Mouse (Mus musculus): Measurements from ENCODE around the gene Uba1. TPM values are rescaled to one million over a fixed set of nuclear protein-coding genes. Genes with fewer than 3 reads are reported as not detected.
"Not testable (repeated sequence)": the region's sequence is repeated elsewhere in the genome, so short reads cannot be mapped to it uniquely, and the experiment has no call there.

The Uba1 gene
- polyA plus RNA-seq, 1 experiment, result not detected

GRCm38 (mm10) chrX:20695842-20696241 lies 37.7 kb downstream of the Uba1 start:
- Histone ChIP-seq H3K4me1 (ENCODE audit: control insufficient read depth, insufficient read depth, low read length) (no peaks in the 10 kb centered on the region), H3K4me3 (ENCODE audit: insufficient read depth, low read depth, low read length) (no peak overlapping the region), H3K27ac (ENCODE audit: insufficient read depth, low read depth, low read length) (no peak overlapping the region)
- TF ChIP-seq CTCF (IDR thresholded peaks at IDR 0.05; ENCODE audit: insufficient read depth, low read depth, low read length) (no peak), POLR2A (IDR thresholded peaks at IDR 0.05; ENCODE audit: insufficient read depth, low read depth, low read length) (no peak)
- 97% methylated on average over 4 of the region's 4 CpGs for WGBS

- H3K27ac ChIP-seq (ENCODE audit: insufficient read depth, low read depth, low read length), result peak within 1 kb of the TSS; percentile 88
- TF ChIP-seq CTCF (IDR thresholded peaks at IDR 0.05; ENCODE audit: insufficient read depth, low read depth, low read length) (no peak), POLR2A (IDR thresholded peaks at IDR 0.05; ENCODE audit: insufficient read depth, low read depth, low read length) (no peak)
- WGBS, result 21% methylated on average over 32 of the region's 32 CpGs
- no peaks in the 10 kb centered on the region for H3K4me1 ChIP-seq (ENCODE audit: control insufficient read depth, insufficient read depth, low read length)
- H3K4me3 ChIP-seq (ENCODE audit: insufficient read depth, low read depth, low read length), result peak within 1 kb of the TSS; percentile 83
Observed at GRCm38 (mm10) chrX:20703741-20704290, 45.7 kb downstream of the Uba1 start, which contains the start of gene Usp11. Usp11 (plus strand) TSS chrX:20703906.

- H3K4me3 ChIP-seq (ENCODE audit: insufficient read depth, low read depth, low read length), result peak overlapping the region; percentile 83
- H3K27ac ChIP-seq (ENCODE audit: insufficient read depth, low read depth, low read length), result peak overlapping the region; percentile 88
- H3K4me1 ChIP-seq (ENCODE audit: control insufficient read depth, insufficient read depth, low read length), result no peaks in the 10 kb centered on the region
- no peak for TF ChIP-seq CTCF (IDR thresholded peaks at IDR 0.05; ENCODE audit: insufficient read depth, low read depth, low read length)
- no peak for TF ChIP-seq POLR2A (IDR thresholded peaks at IDR 0.05; ENCODE audit: insufficient read depth, low read depth, low read length)
- WGBS, result 17% methylated on average over 32 of the region's 32 CpGs
Observed at GRCm38 (mm10) chrX:20704295-20705082, 46.4 kb downstream of the Uba1 start.

- no peak overlapping the region for H3K4me3 ChIP-seq (ENCODE audit: insufficient read depth, low read depth, low read length)
- no peak overlapping the region for H3K27ac ChIP-seq (ENCODE audit: insufficient read depth, low read depth, low read length)
- H3K4me1 ChIP-seq (ENCODE audit: control insufficient read depth, insufficient read depth, low read length), result no peaks in the 10 kb centered on the region
- no peak for TF ChIP-seq CTCF (IDR thresholded peaks at IDR 0.05; ENCODE audit: insufficient read depth, low read depth, low read length)
- 17% methylated on average over 3 of the region's 3 CpGs for WGBS
Observed at GRCm38 (mm10) chrX:20705083-20705402, 46.9 kb downstream of the Uba1 start.

GRCm38 (mm10) chrX:20728681-20729080 lies 70.6 kb downstream of the Uba1 start:
- WGBS, result 76% methylated on average over 5 of the region's 5 CpGs
- Histone ChIP-seq H3K27ac (ENCODE audit: insufficient read depth, low read depth, low read length) (no peak overlapping the region), H3K4me3 (ENCODE audit: insufficient read depth, low read depth, low read length) (no peak overlapping the region), H3K4me1 (ENCODE audit: control insufficient read depth, insufficient read depth, low read length) (no peaks in the 10 kb centered on the region)
- TF ChIP-seq CTCF (IDR thresholded peaks at IDR 0.05; ENCODE audit: insufficient read depth, low read depth, low read length) (no peak), POLR2A (IDR thresholded peaks at IDR 0.05; ENCODE audit: insufficient read depth, low read depth, low read length) (no peak)

- H3K27ac ChIP-seq (ENCODE audit: insufficient read depth, low read depth, low read length); H3K4me3 ChIP-seq (ENCODE audit: insufficient read depth, low read depth, low read length); H3K4me1 ChIP-seq (ENCODE audit: control insufficient read depth, insufficient read depth, low read length): not testable (repeated sequence)
- 48% methylated on average over 10 of the region's 10 CpGs for WGBS
Observed at GRCm38 (mm10) chrX:20730048-20730447, 71.9 kb downstream of the Uba1 start.

Other genes with a start within 250 kb of the Uba1 start
- not detected in 2 replicates for gene Jade3, start 232.6 kb upstream of the Uba1 start, polyA plus RNA-seq (2012; ENCODE audit: insufficient read depth, insufficient read length, low replicate concordance, missing spikeins)
- not detected in 2 replicates for gene Rgn, start 108.5 kb upstream of the Uba1 start, polyA plus RNA-seq (2012; ENCODE audit: insufficient read depth, insufficient read length, low replicate concordance, missing spikeins)
- not detected in 2 replicates for gene Rbm10, start 40.8 kb upstream of the Uba1 start, polyA plus RNA-seq (2012; ENCODE audit: insufficient read depth, insufficient read length, low replicate concordance, missing spikeins)
- not detected in 2 replicates for gene Ndufb11, start 40.7 kb upstream of the Uba1 start, polyA plus RNA-seq (2012; ENCODE audit: insufficient read depth, insufficient read length, low replicate concordance, missing spikeins)
- 144 and 846 TPM in 2 replicates for gene Cdk16, start 29.6 kb downstream of the Uba1 start, polyA plus RNA-seq (2012; ENCODE audit: insufficient read depth, insufficient read length, low replicate concordance, missing spikeins)
- not detected in 2 replicates for gene Usp11, start 45.6 kb downstream of the Uba1 start, polyA plus RNA-seq (2012; ENCODE audit: insufficient read depth, insufficient read length, low replicate concordance, missing spikeins)
- gene Araf, start 139.5 kb downstream of the Uba1 start, polyA plus RNA-seq (2012; ENCODE audit: insufficient read depth, insufficient read length, low replicate concordance, missing spikeins), result not detected in 2 replicates
- not detected in 2 replicates for gene Timp1, start 211.8 kb downstream of the Uba1 start, polyA plus RNA-seq (2012; ENCODE audit: insufficient read depth, insufficient read length, low replicate concordance, missing spikeins)